Mouse (Mus musculus): ENCODE data around the gene 4833423E24Rik.

4833423E24Rik gene

DNA sequence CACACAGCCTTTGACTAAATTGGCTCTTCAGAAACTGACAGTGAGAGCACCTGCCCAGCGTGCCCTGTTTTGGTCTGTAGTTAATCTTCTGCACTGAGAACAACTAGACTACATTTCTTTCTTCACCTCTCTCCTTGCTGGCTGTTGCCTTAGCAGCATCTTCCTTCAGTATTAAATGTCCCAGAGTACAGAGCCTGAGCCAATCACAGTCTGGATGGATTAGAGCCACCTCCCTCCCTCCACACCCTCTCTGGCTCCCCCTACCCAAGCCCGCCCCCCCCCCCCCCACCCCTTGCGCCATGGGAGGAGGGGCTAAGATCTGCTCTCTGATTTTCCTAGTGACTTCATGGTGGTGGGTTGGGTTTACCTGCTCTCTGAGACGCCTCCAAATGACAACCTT lies at the start of gene 4833423E24Rik:
Gene 4833423E24Rik, minus strand, starts transcription at position 146 of the 400 bp plus-strand sequence.
- DNase-seq (ENCODE audit: low spot score) = no peak

- DNase-seq (ENCODE audit: low spot score) = no peak
Measured at GRCm38 (mm10) chr2:85561187-85561586, 42.4 kb upstream of the 4833423E24Rik start.

- no peak for DNase-seq (ENCODE audit: low spot score)
Measured at GRCm38 (mm10) chr2:85560226-85560625, 41.4 kb upstream of the 4833423E24Rik start.

- no peak for DNase-seq (ENCODE audit: low spot score)
Measured at GRCm38 (mm10) chr2:85554806-85555205, 36.0 kb upstream of the 4833423E24Rik start.

DNA sequence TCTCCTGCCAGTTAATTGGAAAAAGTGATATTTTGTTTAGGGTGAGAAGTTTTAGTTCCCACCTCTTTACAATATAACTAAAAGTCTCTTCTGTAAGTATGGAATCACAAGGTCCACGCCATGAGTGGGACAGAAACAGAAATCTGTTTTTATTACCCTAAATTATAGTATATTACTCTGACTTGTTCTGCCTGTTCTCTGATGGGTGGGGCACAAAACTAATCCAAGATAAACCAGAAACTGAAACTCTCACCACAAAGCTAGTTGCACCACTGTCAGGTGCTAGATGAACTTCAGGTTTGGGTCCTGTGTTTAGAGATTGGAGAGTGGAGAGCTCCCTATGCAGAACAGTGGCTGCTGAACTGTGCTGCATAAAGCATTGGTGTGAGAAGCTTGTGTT lies 15.1 kb upstream of the 4833423E24Rik start:
- DNase-seq (ENCODE audit: low spot score) = no peak

DNA sequence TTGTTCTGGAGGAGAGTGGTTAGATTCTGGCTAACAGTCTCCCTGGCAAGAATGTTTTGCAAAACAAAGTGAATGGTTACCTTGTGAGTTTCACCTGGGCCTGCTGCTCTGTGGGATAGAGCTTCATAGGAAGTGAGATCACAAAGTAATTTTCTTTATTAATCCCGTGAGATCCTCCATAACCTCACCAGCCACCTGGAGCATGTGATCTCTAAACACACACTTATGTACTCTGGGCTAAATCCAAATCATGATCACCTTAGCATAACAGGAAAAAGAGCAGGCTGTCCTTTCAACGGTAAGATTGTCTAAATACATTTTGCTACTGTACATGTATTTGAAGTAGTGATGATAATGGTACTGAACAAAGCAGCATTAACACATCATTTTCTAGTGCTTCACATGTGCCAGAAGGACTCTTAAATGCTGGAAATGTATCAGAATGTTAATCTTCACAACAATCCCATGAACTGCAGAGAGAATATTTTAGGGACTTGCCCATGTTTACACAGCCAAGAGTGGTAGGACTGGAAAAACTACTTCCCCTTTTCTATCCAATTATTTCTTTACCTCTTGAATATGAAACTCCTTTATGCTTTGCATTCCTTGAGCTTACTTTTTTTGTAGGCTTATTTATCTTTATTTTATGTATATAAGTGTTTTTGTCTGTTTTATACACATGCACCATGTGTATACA lies 13.4 kb upstream of the 4833423E24Rik start:
- no peak for DNase-seq (ENCODE audit: low spot score)

GRCm38 (mm10) chr2:85522859-85523489 lies 4.2 kb upstream of the 4833423E24Rik start:
- DNase-seq (ENCODE audit: low spot score) = no peak

DNA sequence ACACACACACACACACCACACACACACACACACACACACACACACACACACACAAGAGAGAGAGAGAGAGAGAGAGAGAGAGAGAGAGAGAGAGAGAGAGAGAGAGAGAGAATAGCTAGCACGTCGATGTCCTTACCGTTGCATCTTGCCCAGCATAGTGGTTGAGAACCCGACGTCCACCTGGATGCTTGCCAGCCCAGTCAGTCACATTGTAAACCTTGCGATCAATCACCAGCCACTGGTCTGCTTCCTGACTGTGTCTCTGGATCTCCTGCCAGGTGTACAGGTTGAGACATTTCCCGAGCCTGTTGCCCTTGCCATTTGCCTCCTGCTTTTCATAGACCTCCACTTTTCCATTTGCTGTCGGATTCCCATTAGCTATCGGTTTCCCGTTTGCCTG lies 532 bp downstream of the 4833423E24Rik start:
- no peak for DNase-seq (ENCODE audit: low spot score)

DNA sequence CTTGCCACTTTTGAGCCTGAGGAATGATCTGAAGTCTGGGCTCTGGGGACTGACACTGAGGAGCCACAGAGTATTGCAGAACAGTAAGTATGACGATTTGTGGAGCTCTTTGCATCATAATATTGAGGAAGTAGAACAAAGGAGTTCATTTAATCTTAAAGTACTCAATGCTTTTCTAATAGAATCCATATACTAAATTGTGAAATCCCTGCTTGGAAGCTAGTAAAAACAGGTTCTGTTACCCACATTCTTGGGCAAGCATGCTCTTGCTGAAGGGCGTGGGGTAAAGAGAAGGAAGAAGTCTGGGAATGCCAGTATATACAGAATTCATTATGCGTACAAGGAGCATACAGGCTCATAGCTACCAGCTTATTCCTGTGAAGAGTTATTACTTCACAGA lies 8.4 kb downstream of the 4833423E24Rik start:
- DNase-seq (ENCODE audit: low spot score) = no peak

GRCm38 (mm10) chr2:85490396-85490795 lies 28.4 kb downstream of the 4833423E24Rik start:
- no peak for DNase-seq (ENCODE audit: low spot score)

DNA sequence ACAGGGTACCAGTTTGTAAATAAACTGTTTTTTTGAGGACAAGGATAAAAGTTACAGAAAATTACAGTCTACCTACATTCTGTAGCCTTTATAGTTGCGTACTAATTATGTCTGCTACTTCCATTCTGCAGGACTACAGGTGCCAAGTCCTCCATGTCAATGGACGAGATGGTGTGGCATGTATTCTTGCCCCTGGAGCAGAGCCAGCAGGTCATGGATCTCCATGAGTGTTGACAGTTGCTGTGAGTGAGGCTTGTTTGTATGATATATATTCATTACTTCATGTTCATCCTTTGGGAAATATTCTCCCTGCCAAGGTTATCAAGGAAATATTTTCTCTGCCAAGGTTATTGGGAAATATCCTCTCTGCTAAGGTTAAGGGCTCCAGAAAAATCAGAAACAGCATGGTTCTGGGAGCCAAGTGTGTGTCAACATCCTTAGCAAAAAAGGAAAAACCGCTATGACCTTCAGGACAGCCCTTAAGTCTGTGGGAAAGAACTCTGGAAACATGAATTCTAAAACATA lies 52.0 kb downstream of the 4833423E24Rik start:
- no peak for DNase-seq (ENCODE audit: low spot score)

GRCm38 (mm10) chr2:85443539-85443938 lies 75.3 kb downstream of the 4833423E24Rik start, which contains the start of gene Olfr995:
Gene Olfr995, minus strand, starts transcription at chr2:85443639.
- DNase-seq (ENCODE audit: low spot score) = no peak

DNA sequence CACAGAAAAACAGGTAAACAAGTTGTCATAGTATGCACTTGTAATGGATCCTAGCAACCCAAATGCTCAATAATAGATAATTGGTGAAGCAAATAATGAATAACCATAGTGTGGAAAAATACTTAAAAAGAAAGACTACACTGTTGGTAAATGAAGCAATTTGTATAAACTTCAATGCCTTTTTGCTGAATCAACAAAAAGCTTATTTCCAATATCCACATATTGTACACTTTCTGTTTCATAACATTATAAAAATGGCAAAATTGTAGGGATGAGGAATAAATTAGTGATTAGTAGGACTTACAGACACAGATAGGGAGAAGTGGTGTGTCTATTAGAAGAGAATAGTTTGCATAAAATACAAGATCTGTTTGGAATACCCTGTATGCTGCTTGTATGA lies 76.3 kb downstream of the 4833423E24Rik start:
- no peak for DNase-seq (ENCODE audit: low spot score)

DNA sequence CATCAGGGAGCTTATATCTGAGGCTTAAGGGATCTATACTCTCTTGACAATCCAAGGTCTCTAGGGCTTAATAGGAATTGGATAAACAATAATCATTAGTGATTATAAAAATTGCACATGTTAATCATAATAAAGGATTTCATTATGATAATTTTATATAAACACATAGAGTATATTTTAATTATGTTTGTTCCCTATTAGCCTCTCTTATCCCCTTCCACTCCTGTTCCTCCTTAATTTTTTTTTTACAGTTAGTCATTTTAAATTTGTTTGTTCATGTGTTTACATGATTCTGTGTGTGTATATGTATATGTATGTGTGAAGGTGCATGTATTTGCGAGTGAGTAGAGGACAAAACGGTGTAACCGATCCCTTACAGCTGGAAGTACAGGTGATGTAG lies 82.5 kb downstream of the 4833423E24Rik start, which contains the start of gene Olfr994:
Gene Olfr994, minus strand, starts transcription at position 101 of the 400 bp plus-strand sequence.
- DNase-seq (ENCODE audit: low spot score) = no peak
